Mouse (Mus musculus) heart, adult 2 months (tissue): ENCODE data around the gene Cldn16. TPM values are rescaled to one million over a fixed set of nuclear protein-coding genes. Genes with fewer than 3 reads are reported as not detected.

Experiments
- DNase-seq, 2 experiments: peaks; one replicate each; pipeline ENCODE4 v3.0.0; 2021
- H3K27ac ChIP-seq: fragments of 200-600 bp; 2 replicates; pipeline ENCODE4 v1.8.1; 2022
- H3K27me3 ChIP-seq: fragments of 200-500 bp; 2 replicates; pipeline ENCODE4 v1.6.1; 2012; ENCODE audit warnings: mild to moderate bottlenecking, low read length, inconsistent platforms, mixed read lengths; ENCODE audit not compliant: control insufficient read depth, insufficient read depth
- H3K36me3 ChIP-seq: fragments of 200-500 bp; 2 replicates; pipeline ENCODE4 v1.6.1; 2012; ENCODE audit warnings: low read length, inconsistent platforms; ENCODE audit not compliant: control insufficient read depth, insufficient read depth
- H3K4me1 ChIP-seq: fragments of 200-500 bp; 2 replicates; pipeline ENCODE4 v1.6.1; 2011; ENCODE audit warnings: low read length; ENCODE audit not compliant: control insufficient read depth, insufficient read depth
- H3K4me3 ChIP-seq: fragments of 200-600 bp; 2 replicates; pipeline ENCODE4 v1.8.1; 2022
- H3K79me2 ChIP-seq: fragments of 200-500 bp; replicated peaks from 2 replicates; pipeline ENCODE4 v1.6.1; 2012; ENCODE audit warnings: mild to moderate bottlenecking, inconsistent platforms, low read length, moderate library complexity, mixed read lengths; ENCODE audit not compliant: control insufficient read depth, insufficient read depth
- H3K9ac ChIP-seq: fragments of 200-500 bp; 2 replicates; pipeline ENCODE4 v1.6.1; 2012; ENCODE audit warnings: low read depth, mild to moderate bottlenecking, control low read depth, inconsistent platforms, low read length, mixed read lengths
- CTCF ChIP-seq: fragments of 200-600 bp; IDR thresholded peaks from 2 replicates; pipeline ENCODE4 v1.8.1; 2022; ENCODE audit warnings: antibody characterized with exemption, mild to moderate bottlenecking, moderate library complexity
- EP300 ChIP-seq: fragments of 200-500 bp; IDR thresholded peaks from 2 replicates; pipeline ENCODE4 v1.6.1; 2011; ENCODE audit warnings: low read depth, low read length, control low read depth; ENCODE audit not compliant: insufficient read depth
- POLR2A ChIP-seq: fragments of 200-500 bp; IDR thresholded peaks from 2 replicates; pipeline ENCODE4 v1.6.1; 2011; ENCODE audit warnings: mild to moderate bottlenecking, low read depth, low read length, control low read depth; ENCODE audit not compliant: insufficient read depth
- WGBS: fragments of 180-500 bp; shearing (Covaris S2); methylation state at CpG from one replicate; pipeline ENCODE4 v1.1.7; 2018; 5-methylcytosine and 5-hydroxymethylcytosine counted together
- intact Hi-C: fragments of 180-260 bp; cut with DNase I; formaldehyde crosslinking; loops from one replicate; pipeline ENCODE4 v1.15.1; 2025
- polyA plus RNA-seq: library from polyadenylated mRNA; depleted of rRNA; stranded (reverse); fragments of >200 nt; gene quantifications from 2 replicates; pipeline ENCODE4 v1.2.3, GENCODE M21; 2012; rRNA removed
- total RNA-seq, 2 experiments: library from RNA; stranded (reverse); gene quantifications; 2 replicates each; pipeline ENCODE4 v1.2.3; 2021

Gene Cldn16
- total and polyA plus RNA-seq, 3 experiments, result not detected

GRCm38 (mm10) chr16:26530451-26530850, 67.5 kb downstream of the Cldn16 start:
- 82% methylated on average over 1 of the region's 1 CpGs for WGBS
- Histone ChIP-seq H3K9ac (no peak overlapping the region), H3K27ac (no peak overlapping the region), H3K4me3 (no peak overlapping the region), H3K36me3 (no peaks in the 10 kb centered on the region), H3K79me2 (no peaks in the 10 kb centered on the region), H3K4me1 (no peaks in the 10 kb centered on the region), H3K27me3 (no peaks in the 10 kb centered on the region)
- TF ChIP-seq CTCF (no peak), POLR2A (no peak), EP300 (no peak)
- intact Hi-C loops, result no loop called here
- DNase-seq, result no peak

DNA sequence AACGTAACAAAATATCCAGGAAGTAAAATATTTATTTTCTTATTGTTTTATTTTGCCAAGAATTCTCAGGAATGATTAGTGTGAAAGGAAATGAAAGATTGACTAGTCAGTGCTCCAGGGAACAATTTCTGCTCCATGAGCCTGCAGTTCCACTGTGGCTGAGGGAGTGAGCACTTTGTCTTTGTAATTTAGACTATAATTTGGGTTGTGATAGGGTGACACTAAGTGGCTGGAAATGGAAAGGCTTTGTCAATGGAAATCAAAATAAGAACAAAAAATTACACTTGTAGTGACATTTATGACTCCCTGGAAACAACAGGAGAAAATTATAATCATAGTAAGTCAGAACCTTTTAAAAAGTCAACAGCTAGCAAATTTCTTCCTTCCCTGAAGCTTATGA, 69.4 kb downstream of the Cldn16 start:
- Histone ChIP-seq H3K27ac (no peak overlapping the region), H3K79me2 (no peaks in the 10 kb centered on the region), H3K36me3 (no peaks in the 10 kb centered on the region), H3K9ac (no peak overlapping the region), H3K4me1 (no peaks in the 10 kb centered on the region), H3K4me3 (no peak overlapping the region), H3K27me3 (no peaks in the 10 kb centered on the region)
- intact Hi-C loops, result no loop called here
- WGBS, result 55% methylated on average over 1 of the region's 1 CpGs
- no peak for DNase-seq
- TF ChIP-seq POLR2A (no peak), CTCF (no peak), EP300 (no peak)

Other genes with a start within 250 kb of the Cldn16 start
- under 1 TPM; 0.31 to 0.36 TPM for gene Cldn1, start 91.3 kb upstream of the Cldn16 start, total RNA-seq
- gene Cldn1, start 91.3 kb upstream of the Cldn16 start, polyA plus RNA-seq, result 0.49 and 0.67 TPM in 2 replicates
- not detected for gene Tmem207, start 63.6 kb downstream of the Cldn16 start, total RNA-seq
- not detected in 2 replicates for gene Tmem207, start 63.6 kb downstream of the Cldn16 start, polyA plus RNA-seq
- 1 to 10 TPM; 2.6 to 3.2 TPM for gene Il1rap, start 118.6 kb downstream of the Cldn16 start, total RNA-seq
- gene Il1rap, start 118.6 kb downstream of the Cldn16 start, polyA plus RNA-seq, result 2.1 and 3.7 TPM in 2 replicates